Mouse (Mus musculus) ovary, adult 18-20 months (tissue): ENCODE results near the gene 1700001O22Rik.

Experiments used
- DNase-seq: peaks from one replicate; pipeline ENCODE4 v3.0.0; 2022; ENCODE audit warnings: low spot score, mixed read lengths

The 1700001O22Rik gene

GRCm38 (mm10) chr2:30779241-30779640 is 24.2 kb downstream of the 1700001O22Rik start:
- DNase-seq, result no peak

- DNase-seq, result no peak
Observed at GRCm38 (mm10) chr2:30778235-30778634, 25.2 kb downstream of the 1700001O22Rik start.

GRCm38 (mm10) chr2:30777266-30777665 is 26.2 kb downstream of the 1700001O22Rik start:
- DNase-seq, result no peak

- no peak for DNase-seq
Observed at GRCm38 (mm10) chr2:30775955-30776354, 27.5 kb downstream of the 1700001O22Rik start.

GRCm38 (mm10) chr2:30773313-30774005 is 30.0 kb downstream of the 1700001O22Rik start:
- no peak for DNase-seq

- no peak for DNase-seq
Observed at GRCm38 (mm10) chr2:30772581-30773312, 30.7 kb downstream of the 1700001O22Rik start.

- peak; percentile 96 for DNase-seq
Observed at GRCm38 (mm10) chr2:30771806-30772460, 31.5 kb downstream of the 1700001O22Rik start.

GRCm38 (mm10) chr2:30771368-30771805 is 32.1 kb downstream of the 1700001O22Rik start:
- no peak for DNase-seq

GRCm38 (mm10) chr2:30769187-30769586 is 34.3 kb downstream of the 1700001O22Rik start:
- DNase-seq, result no peak

- no peak for DNase-seq
Observed at GRCm38 (mm10) chr2:30768529-30768928, 34.9 kb downstream of the 1700001O22Rik start.

- no peak for DNase-seq
Observed at GRCm38 (mm10) chr2:30767626-30768240, 35.7 kb downstream of the 1700001O22Rik start.

- DNase-seq, result no peak
Observed at GRCm38 (mm10) chr2:30766446-30766845, 37.0 kb downstream of the 1700001O22Rik start.

- no peak for DNase-seq
Observed at GRCm38 (mm10) chr2:30760706-30761105, 42.8 kb downstream of the 1700001O22Rik start.

- DNase-seq, result no peak
Observed at GRCm38 (mm10) chr2:30759858-30760547, 43.5 kb downstream of the 1700001O22Rik start.

- no peak for DNase-seq
Observed at GRCm38 (mm10) chr2:30759442-30759841, 44.0 kb downstream of the 1700001O22Rik start.

- no peak for DNase-seq
Observed at GRCm38 (mm10) chr2:30759088-30759374, 44.4 kb downstream of the 1700001O22Rik start.

- DNase-seq, result peak; percentile 85
Observed at GRCm38 (mm10) chr2:30758341-30759087, 44.9 kb downstream of the 1700001O22Rik start.

GRCm38 (mm10) chr2:30756962-30757715 is 46.3 kb downstream of the 1700001O22Rik start:
- no peak for DNase-seq

GRCm38 (mm10) chr2:30755985-30756765 is 47.3 kb downstream of the 1700001O22Rik start:
- no peak for DNase-seq

- DNase-seq, result no peak
Observed at GRCm38 (mm10) chr2:30754831-30755230, 48.6 kb downstream of the 1700001O22Rik start.
